Mouse (Mus musculus) spleen, embryonic (tissue): ENCODE data around the gene Amh.
"Not testable (repeated sequence)": the region's sequence is repeated elsewhere in the genome, so short reads cannot be mapped to it uniquely, and the experiment has no call there.

ENCODE experiments used
- CTCF ChIA-PET: fragments of 350-600 bp; sonication (Branson Sonifier 250); formaldehyde crosslinking; loops from one replicate; lab custom pipeline; 2022; lab: Charles Lee

The Amh gene

GRCm38 (mm10) chr10:80805925-80806324 is 882 bp downstream of the Amh start:
- CTCF ChIA-PET: no interaction called here

GRCm38 (mm10) chr10:80806341-80807056 is 1.5 kb downstream of the Amh start:
- CTCF ChIA-PET: interaction anchor here (1.4 kb wide), 1 partner anchor 14 kb away, joined by 3 read pairs; no protein-coding TSS in a partner anchor

DNA sequence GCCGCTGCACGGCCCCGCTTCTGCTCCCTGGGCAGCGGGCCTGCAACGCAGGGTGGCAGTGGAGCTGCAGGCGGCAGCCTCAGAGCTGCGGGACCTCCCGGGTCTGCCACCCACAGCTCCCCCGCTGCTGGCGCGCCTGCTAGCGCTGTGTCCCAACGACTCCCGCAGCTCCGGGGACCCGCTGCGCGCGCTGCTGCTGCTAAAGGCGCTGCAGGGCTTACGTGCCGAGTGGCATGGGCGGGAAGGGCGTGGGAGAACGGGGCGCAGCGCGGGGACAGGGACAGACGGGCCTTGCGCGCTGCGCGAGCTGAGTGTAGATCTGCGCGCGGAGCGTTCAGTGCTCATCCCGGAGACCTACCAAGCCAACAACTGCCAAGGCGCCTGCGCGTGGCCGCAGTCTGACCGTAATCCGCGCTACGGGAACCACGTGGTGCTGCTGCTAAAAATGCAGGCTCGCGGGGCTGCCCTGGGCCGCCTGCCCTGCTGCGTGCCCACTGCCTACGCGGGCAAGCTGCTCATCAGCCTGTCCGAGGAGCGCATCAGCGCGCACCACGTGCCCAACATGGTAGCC is 2.1 kb downstream of the Amh start:
- CTCF ChIA-PET: interaction anchor here (0.5 to 1.4 kb wide), 2 partner anchors 14 to 124 kb away, joined by 3 read pairs; no protein-coding TSS in a partner anchor

DNA sequence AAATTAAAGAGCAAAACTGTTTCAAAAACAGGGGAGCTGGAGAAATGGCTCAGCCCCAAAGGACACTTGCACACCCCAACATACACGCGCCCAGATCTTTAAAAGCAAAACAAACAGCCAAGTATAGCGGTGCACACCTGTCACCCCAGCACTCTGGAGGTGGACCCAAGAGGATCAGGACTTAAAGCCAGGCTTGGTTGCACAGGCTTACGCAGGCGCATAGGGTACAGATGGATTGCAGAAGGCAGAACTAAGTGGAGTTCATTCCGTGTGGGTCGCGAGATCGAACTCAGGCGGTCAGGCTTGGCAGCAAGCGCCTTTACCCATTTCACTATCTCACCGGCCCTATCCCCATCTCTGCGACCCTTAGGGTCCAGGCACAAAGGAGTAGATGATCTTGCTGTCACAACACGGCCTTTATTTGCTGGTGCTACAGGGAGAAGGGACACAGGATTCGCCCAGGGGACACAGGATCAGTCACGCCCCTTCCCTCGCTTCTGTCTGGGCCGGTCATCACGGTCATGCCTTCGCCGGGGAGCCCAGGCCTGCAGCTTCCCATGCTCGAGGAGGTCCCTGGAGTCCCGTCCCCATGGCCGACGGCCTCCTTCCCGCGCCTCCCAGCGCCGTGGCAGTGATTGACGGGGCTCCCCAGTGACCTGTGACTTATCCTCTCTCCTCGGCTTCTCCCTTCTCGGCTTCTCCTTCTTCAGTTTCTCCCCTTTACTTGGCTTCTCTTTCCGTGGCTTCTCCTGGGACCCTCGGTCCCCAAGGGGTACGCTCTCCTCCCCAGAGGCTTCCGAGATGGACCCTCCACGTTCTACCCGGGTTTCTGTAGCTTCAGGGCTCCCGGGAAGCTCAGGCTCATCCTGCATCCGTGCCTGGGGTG is 3.3 kb downstream of the Amh start:
- CTCF ChIA-PET: interaction anchor here (1.4 kb wide), 1 partner anchor 16 kb away, joined by 3 read pairs; no protein-coding TSS in a partner anchor

DNA sequence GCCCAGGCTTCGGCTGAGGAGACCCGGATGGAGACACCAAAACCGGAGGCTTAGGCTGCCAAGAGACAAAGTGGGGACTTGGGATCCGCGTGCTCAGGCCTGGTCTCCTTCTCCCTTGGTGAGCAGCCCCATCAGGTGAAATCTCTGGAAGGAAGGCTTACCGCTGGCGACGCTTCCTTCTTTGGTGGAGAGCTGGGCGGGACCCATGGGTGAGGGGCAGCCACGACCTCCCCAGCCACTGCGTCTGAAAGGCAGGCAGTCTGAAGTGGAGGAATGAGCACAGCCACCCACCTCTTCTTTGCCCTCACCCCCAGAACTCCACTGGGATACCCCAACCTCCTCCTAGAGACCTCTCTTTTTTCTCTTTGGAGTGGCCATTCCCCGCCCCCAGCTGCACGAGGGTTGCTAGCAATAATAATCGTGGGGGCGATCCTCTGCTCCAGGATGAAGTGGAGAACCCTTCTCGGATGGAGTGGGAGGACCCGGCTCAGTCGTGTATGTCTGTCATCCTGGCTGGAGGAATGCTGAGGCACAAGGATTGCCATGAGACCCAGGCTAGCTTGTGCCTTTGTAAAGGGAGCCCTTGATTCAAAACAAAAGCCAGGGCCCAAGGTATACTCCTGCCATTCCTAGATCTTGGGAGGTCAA is 4.1 kb downstream of the Amh start:
- CTCF ChIA-PET: interaction anchor here (0.6 to 0.7 kb wide), 2 partner anchors 359 to 458 kb away, joined by 3 read pairs; no protein-coding TSS in a partner anchor

- CTCF ChIA-PET: interaction anchor here (0.6 kb wide), 1 partner anchor 358 kb away, joined by 3 read pairs; no protein-coding TSS in a partner anchor
Measured at GRCm38 (mm10) chr10:80810084-80810483, 5.0 kb downstream of the Amh start.

DNA sequence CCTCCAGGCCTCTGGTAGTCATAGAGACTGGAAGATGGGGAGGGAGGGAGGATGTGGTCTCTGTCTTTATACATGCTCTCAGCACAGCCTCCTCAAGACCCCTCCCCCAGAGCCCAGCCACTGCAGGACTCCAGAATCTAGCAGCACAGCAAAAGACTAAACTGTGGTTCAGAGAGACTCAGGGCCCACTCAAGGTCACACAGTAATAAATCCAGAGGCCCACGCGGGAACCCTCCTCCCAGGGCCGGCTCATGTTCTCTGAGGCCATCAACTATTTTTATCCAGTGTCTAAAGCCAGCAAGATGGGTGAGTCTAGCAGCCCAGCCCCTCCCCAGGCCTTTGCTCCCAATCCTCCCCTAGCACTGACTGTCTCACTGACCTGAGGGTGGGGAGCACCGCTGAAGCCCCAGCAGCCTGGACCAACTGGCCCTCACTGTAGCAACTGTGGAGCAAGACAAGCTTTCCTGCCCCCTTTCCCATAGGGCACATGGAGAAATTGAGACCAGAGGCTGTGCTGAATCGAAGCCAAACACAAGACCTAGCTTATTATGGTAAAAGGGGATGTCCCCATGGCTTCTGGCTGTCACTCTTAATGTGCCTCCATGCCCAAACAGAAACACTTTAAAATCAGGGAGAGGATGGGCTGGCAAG is 7.5 kb downstream of the Amh start:
- CTCF ChIA-PET: no interaction called here

GRCm38 (mm10) chr10:80813366-80813765 is 8.3 kb downstream of the Amh start, which contains the start of gene Jsrp1:
Gene Jsrp1 (minus strand): TSS chr10:80813498.
- CTCF ChIA-PET: interaction anchor here (0.6 kb wide), 1 partner anchor 475 kb away, joined by 3 read pairs; no protein-coding TSS in a partner anchor

DNA sequence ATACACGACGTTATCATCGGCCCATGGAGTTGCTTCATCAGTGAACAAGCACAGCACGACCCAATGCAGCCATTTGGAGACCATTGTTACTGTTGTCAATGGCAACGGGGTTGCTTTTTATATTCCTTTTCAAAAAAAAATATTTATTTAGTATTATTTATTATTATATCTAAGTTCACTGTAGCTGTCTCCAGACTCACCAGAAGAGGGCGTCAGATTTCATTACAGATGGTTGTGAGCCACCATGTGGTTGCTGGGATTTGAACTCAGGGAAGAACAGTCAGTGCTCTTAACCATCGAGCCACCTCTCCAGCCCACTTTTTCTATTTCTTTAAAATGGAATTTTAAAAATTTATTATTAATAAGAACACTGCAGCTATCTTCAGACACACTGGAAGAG is 9.8 kb downstream of the Amh start:
- CTCF ChIA-PET: interaction anchor here (0.6 kb wide), 2 partner anchors 47 to 1018 kb away, joined by 3 read pairs; no protein-coding TSS in a partner anchor

DNA sequence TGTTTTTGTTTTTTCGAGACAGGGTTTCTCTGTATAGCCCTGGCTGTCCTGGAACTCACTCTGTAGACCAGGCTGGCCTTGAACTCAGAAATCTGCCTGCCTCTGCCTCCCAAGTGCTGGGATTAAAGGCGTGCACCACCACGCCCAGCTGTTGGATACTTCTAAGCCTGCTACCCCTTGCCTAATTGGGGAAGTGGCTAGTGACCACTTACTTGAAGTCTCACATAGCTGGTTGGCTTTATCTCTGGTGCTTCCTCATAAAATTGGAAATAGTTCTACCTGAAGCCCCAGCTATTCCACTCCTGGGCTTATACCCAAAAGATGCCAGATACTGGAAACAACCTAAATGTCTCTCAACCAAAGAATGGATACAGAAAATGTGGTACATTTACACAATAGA is 11.3 kb downstream of the Amh start:
- CTCF ChIA-PET: interaction anchor here (0.7 kb wide), 1 partner anchor 244 kb away, joined by 5 read pairs; no protein-coding TSS in a partner anchor

GRCm38 (mm10) chr10:80817164-80817563 is 12.1 kb downstream of the Amh start:
- CTCF ChIA-PET: interaction anchor here (0.6 kb wide), 1 partner anchor 250 kb away, joined by 4 read pairs; no protein-coding TSS in a partner anchor

DNA sequence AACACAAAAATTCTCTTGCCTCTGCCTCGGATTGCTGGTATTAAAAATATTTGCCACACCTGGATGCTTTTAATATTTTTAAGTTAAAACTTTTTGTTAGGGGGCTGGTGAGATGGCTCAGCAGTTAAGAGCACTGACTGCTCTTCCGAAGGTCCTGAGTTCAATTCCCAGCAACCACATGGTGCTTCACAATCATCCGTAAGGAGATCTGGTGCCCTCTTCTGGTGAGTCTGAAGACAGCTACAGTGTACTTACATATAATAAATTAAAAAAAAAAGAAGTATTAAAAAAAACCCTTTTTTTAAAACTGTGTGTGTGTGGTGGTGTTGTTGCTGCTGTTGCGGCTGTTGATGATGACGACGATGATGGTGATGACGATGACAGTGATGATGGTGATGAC is 12.9 kb downstream of the Amh start:
- CTCF ChIA-PET: not testable (repeated sequence)

- CTCF ChIA-PET: no interaction called here
Measured at GRCm38 (mm10) chr10:80818599-80819281, 13.7 kb downstream of the Amh start.

DNA sequence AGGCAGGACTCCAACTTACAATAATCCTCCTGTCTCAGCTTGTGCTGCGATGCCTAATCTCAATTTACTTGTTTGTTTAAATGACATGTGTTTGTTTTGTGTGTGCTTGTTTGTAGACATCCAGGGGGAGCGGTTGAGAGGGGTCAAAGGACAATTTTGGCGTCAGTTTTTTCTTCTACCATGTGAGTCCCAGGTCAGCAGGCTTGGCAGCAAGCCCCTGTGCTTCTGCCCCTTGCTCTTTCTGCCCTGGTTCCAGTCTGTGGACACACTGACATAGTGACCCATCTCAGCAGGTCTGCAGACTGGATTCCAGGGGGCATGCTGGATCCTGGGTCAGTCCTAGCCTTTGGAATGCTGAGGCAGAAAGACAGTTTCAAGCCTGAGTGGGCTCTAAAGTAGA is 14.4 kb downstream of the Amh start:
- CTCF ChIA-PET: no interaction called here

DNA sequence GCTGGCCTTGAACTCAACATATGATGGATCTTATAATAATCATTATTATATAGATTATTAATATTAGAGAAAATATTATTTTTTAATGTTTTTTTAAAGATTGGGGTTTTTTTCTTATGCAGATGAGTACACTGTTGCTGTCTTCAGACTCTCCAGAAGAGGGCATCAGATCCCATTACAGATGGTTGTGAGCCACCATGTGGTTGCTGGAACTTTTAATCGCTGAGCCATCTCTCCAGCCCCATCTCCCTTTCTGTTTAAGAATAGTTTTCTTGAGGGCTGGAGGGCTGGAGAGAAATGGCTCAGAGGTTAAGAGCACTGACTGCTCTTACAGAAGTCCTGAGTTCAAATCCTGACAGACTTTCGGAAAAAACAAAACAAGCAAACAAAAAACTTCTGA is 16.9 kb downstream of the Amh start:
- CTCF ChIA-PET: interaction anchor here (1.1 kb wide), 1 partner anchor 53 kb away, joined by 3 read pairs; no protein-coding TSS in a partner anchor

DNA sequence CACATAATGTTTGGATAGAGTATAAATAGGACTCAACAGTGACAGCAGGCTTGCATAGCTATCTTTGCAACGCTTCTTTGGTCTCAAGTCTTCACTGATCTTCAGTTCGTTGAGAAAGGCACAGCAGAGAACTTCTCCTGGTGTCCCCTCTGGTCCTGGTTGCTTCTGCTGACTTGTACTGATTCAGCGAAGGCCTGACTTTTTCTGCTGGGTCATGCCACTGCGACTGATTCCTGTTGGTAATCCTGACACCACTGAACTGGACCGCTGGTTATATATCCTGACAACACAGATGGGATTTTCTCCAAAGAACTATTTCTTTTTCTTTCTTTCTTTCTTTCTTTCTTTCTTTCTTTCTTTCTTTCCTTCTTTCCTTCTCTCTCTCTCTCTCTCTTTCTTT is 17.5 kb downstream of the Amh start:
- CTCF ChIA-PET: interaction anchor here (0.7 kb wide), 2 partner anchors 158 to 192 kb away, joined by 3 to 5 read pairs; no protein-coding TSS in a partner anchor

DNA sequence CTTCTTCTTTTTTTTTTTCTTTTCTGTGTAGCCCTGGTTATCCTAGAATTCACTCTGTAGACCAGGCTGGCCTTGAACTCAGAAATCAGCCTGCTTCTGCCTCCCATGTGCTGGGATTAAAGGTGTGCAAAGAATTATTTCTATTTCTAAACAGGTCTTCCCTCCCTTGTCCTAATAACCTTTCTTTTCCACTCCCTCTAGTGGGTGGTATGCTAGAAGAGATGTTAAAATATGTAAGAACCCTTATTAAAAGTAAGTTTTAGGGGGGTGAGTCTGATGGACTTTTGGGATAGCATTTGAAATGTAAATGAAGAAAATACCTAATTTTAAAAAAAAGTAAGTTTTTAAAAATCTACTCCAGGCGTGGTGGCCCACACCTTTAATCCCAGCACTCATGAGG is 18.3 kb downstream of the Amh start:
- CTCF ChIA-PET: interaction anchor here (0.7 kb wide), 2 partner anchors 159 to 191 kb away, joined by 3 to 5 read pairs; no protein-coding TSS in a partner anchor

- CTCF ChIA-PET: no interaction called here
Measured at GRCm38 (mm10) chr10:80823847-80824643, 19.0 kb downstream of the Amh start.

DNA sequence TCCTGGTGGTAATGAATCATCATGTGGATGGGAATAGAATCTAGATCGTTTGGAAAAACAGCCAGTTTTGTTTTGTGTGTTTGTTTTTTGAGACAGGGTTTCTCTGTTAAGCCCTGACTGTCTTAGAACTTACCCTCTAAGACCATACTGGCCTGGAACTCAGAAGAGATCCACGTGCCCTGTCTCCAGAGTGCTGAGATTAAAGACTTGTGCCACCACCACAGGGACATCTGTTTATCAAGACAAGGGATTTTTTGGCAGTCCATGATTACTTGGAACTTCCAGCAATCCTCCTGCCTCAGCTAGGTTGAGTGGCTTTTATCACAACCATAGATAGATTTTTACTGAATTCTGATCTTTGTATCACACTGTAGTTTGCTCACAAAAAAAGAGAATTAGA is 19.8 kb downstream of the Amh start:
- CTCF ChIA-PET: no interaction called here
